ENCODE assay signal across 8 mouse cellular contexts in genomic region chr9:32506161-32506560, GRCm38 (mm10). TPM values are rescaled to one million over a fixed set of nuclear protein-coding genes. Genes with fewer than 3 reads are reported as not detected.
DNase-seq lines count a peak whose midpoint lies in the region; ATAC-seq and TF ChIP-seq lines count a peak whose summit lies in the region.

No protein-coding gene starts in this region.

- H3K27ac ChIP-seq in lung, postnatal 0 days (ENCODE audit: low read length): no peak overlapping the region; the same call in 1 of the 2 replicates
- H3K27ac ChIP-seq in layer of hippocampus, adult 2 months: no peak overlapping the region
- H3K27ac ChIP-seq in forebrain, embryonic 11.5 days (ENCODE audit: low read depth, low read length): no peak overlapping the region

- H3K4me3 ChIP-seq in lung, postnatal 0 days (ENCODE audit: low read depth, low read length): no peak overlapping the region
- H3K4me3 ChIP-seq in layer of hippocampus, adult 2 months: no peak overlapping the region
- no peak overlapping the region for H3K4me3 ChIP-seq in forebrain, embryonic 11.5 days (ENCODE audit: low read depth, low read length)

- peak; percentile 68 for DNase-seq in lung, postnatal 0 days (ENCODE audit: low spot score)
- no peak for DNase-seq in layer of hippocampus, adult 2 months (ENCODE audit: low spot score in 2 of 2)
- DNase-seq in right cerebral cortex, postnatal 25 days: no peak
- no peak for DNase-seq in urinary bladder, postnatal 25 days (ENCODE audit: low spot score)
- no peak for DNase-seq in forebrain, embryonic 11.5 days (ENCODE audit: low spot score)

- ATAC-seq in CD4-positive, CD25-positive, alpha-beta regulatory T cell, adult 4 months: peak; percentile 13
- peak; percentile 8; the same call in 1 of the 2 replicates for ATAC-seq in common myeloid progenitor, adult 5-6 weeks (replicated peaks; ENCODE audit: low read depth, poor library complexity, severe bottlenecking)
- ATAC-seq in inflammation-experienced regulatory T-cells, adult 6 months: peak; percentile 11
- ATAC-seq in lung, postnatal 0 days: peak; percentile 81
- ATAC-seq in forebrain, embryonic 11.5 days (replicated peaks; ENCODE audit: low FRiP score): no peak

- H3K9me3 ChIP-seq in lung, postnatal 0 days (ENCODE audit: low read length): no peaks in the 10 kb centered on the region
- no peaks in the 10 kb centered on the region for H3K9me3 ChIP-seq in forebrain, embryonic 11.5 days (ENCODE audit: control insufficient read depth, low read length)

- peak; percentile 88 for TF ChIP-seq EP300 in lung, postnatal 0 days (IDR thresholded peaks at IDR 0.05)

- 17% methylated on average over 8 of the region's 8 CpGs for WGBS in lung, postnatal 0 days
- 51% methylated on average over 8 of the region's 8 CpGs for WGBS in forebrain, embryonic 11.5 days

- no peak overlapping the region for H3K4me2 ChIP-seq in lung, postnatal 0 days (replicated peaks; ENCODE audit: low read depth, low read length)
- H3K4me2 ChIP-seq in forebrain, embryonic 11.5 days (ENCODE audit: low read depth, low read length, severe bottlenecking): no peak overlapping the region

- no peak for TF ChIP-seq CTCF in lung, postnatal 0 days (IDR thresholded peaks at IDR 0.05)
- no peak for TF ChIP-seq CTCF in layer of hippocampus, adult 2 months (conservative IDR thresholded peaks at IDR 0.05)

- H3K4me1 ChIP-seq in lung, postnatal 0 days (ENCODE audit: insufficient read depth, low read depth, low read length): peaks cover 5% of the 10 kb centered on the region; the same call in 1 of the 2 replicates
- H3K4me1 ChIP-seq in forebrain, embryonic 11.5 days (replicated peaks; ENCODE audit: control insufficient read depth, insufficient read depth, low read length): no peaks in the 10 kb centered on the region

- no peaks in the 10 kb centered on the region for H3K27me3 ChIP-seq in lung, postnatal 0 days (replicated peaks; ENCODE audit: insufficient read depth, low read length)
- no peaks in the 10 kb centered on the region for H3K27me3 ChIP-seq in forebrain, embryonic 11.5 days (ENCODE audit: control insufficient read depth, insufficient read depth, low read length)

- H3K9ac ChIP-seq in lung, postnatal 0 days (replicated peaks; ENCODE audit: low read depth): no peak overlapping the region
- H3K9ac ChIP-seq in forebrain, embryonic 11.5 days (ENCODE audit: low read length): no peak overlapping the region

- H3K36me3 ChIP-seq in lung, postnatal 0 days (ENCODE audit: insufficient read depth, low read length): no peaks in the 10 kb centered on the region
- H3K36me3 ChIP-seq in forebrain, embryonic 11.5 days (ENCODE audit: control insufficient read depth, insufficient read depth, low read length): no peaks in the 10 kb centered on the region

RNA-seq across cellular contexts. Expression of gene Fli1, which starts 36.5 kb away (rescaled TPM):
- 100 to 1,000 TPM; 105 to 118 TPM for polyA plus RNA-seq in CD4-positive, CD25-positive, alpha-beta regulatory T cell, adult 4 months (2017; shearing (Covaris generic))
- total RNA-seq in common myeloid progenitor, adult 5-6 weeks (2017): 88.2 and 91.2 TPM in 2 replicates
- 100 to 1,000 TPM; 101 to 137 (median 110) TPM for polyA plus RNA-seq in inflammation-experienced regulatory T-cells, adult 6 months (2017; shearing (Covaris generic))
- 21.1 and 21.4 TPM in 2 replicates for polyA plus RNA-seq in lung, postnatal 0 days (2015; fragmentation: Nextera tagmentation; extraction: Ambion mirVana)
- 1 to 10 TPM; 4.0 to 4.3 TPM for total RNA-seq in layer of hippocampus, adult 2 months (2021)
- polyA plus RNA-seq in forebrain, embryonic 11.5 days (2014; fragmentation: Nextera tagmentation; extraction: Ambion mirVana): 14.3 and 14.7 TPM in 2 replicates
